ENCODE assay signal across 8 mouse cellular contexts in the genomic region with DNA sequence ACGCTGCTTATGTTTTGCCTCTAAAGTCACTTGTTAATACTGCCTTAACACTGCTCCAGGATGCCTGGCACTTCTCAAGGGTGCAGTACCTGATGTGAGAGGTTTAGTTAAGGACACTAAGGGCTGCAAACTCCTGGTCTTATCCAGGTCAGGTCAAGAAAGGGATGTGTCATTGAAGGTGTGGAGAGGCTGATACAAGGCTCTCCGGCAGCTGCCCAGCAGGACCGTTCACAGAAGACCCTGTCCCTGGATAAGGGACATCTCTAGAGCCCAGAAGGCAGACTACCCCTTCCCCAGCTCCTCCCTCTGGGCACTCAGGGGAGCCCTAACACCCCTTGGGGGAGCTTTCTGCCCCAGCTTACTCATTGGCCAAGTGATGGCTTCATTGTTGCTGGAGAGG. TPM values are rescaled to one million over a fixed set of nuclear protein-coding genes. Genes with fewer than 3 reads are reported as not detected.
DNase-seq lines count a peak whose midpoint lies in the region; ATAC-seq and TF ChIP-seq lines count a peak whose summit lies in the region.

No protein-coding gene starts in this region.

- peak overlapping the region; percentile 57; the same call in 1 of the 2 replicates for H3K4me3 ChIP-seq in heart, adult 2 months
- H3K4me3 ChIP-seq in embryonic facial prominence, embryonic 12.5 days, result peak overlapping the region; percentile 76; the same call in 1 of the 2 replicates
- peak overlapping the region; percentile 55 for H3K4me3 ChIP-seq in hindbrain, embryonic 16.5 days (ENCODE audit: low read length)
- peak overlapping the region; percentile 42; the same call in 1 of the 2 replicates for H3K4me3 ChIP-seq in midbrain, embryonic 14.5 days (replicated peaks; ENCODE audit: low read depth, low read length)

- 48% methylated on average over 3 of the region's 3 CpGs for WGBS in heart, adult 2 months
- 64% methylated on average over 3 of the region's 3 CpGs for WGBS in embryonic facial prominence, embryonic 12.5 days
- WGBS in hindbrain, embryonic 16.5 days, result 78% methylated on average over 3 of the region's 3 CpGs
- 72% methylated on average over 3 of the region's 3 CpGs for WGBS in midbrain, embryonic 14.5 days

- H3K4me1 ChIP-seq in heart, adult 2 months (ENCODE audit: control insufficient read depth, insufficient read depth, low read length), result peaks cover 5% of the 10 kb centered on the region
- H3K4me1 ChIP-seq in embryonic facial prominence, embryonic 12.5 days, result peaks cover 43% of the 10 kb centered on the region
- peaks cover 7% of the 10 kb centered on the region for H3K4me1 ChIP-seq in hindbrain, embryonic 16.5 days (ENCODE audit: control insufficient read depth, insufficient read depth, low read depth, low read length)
- H3K4me1 ChIP-seq in midbrain, embryonic 14.5 days (ENCODE audit: control insufficient read depth, insufficient read depth, low read length), result peaks cover 10% of the 10 kb centered on the region

- intact Hi-C loops in heart, adult 2 months (cut with DNase I), result no loop called here

- peak in 1 of 2 experiments; percentile 24 for DNase-seq in heart, adult 2 months
- DNase-seq in heart, adult 9 months (ENCODE audit: low spot score in 2 of 2), result no peak
- no peak for DNase-seq in midbrain, embryonic 14.5 days
- no peak for DNase-seq in thymus, postnatal 0 days (ENCODE audit: low spot score)
- no peak for DNase-seq in right cerebral cortex, postnatal 14 days

- H3K9me3 ChIP-seq in embryonic facial prominence, embryonic 12.5 days, result no peaks in the 10 kb centered on the region
- no peaks in the 10 kb centered on the region for H3K9me3 ChIP-seq in hindbrain, embryonic 16.5 days (ENCODE audit: control insufficient read depth, low read length)
- H3K9me3 ChIP-seq in midbrain, embryonic 14.5 days (ENCODE audit: control insufficient read depth, low read length), result no peaks in the 10 kb centered on the region

- no peak for TF ChIP-seq CTCF in heart, adult 2 months (IDR thresholded peaks at IDR 0.05)

- H3K27ac ChIP-seq in heart, adult 2 months, result peak overlapping the region; percentile 65
- peak overlapping the region; percentile 52 for H3K27ac ChIP-seq in embryonic facial prominence, embryonic 12.5 days
- no peak overlapping the region for H3K27ac ChIP-seq in hindbrain, embryonic 16.5 days (ENCODE audit: low read depth, low read length)
- H3K27ac ChIP-seq in midbrain, embryonic 14.5 days (replicated peaks; ENCODE audit: low read depth, low read length), result no peak overlapping the region

- ATAC-seq in embryonic facial prominence, embryonic 12.5 days (ENCODE audit: insufficient number of reproducible peaks, insufficient read depth, low FRiP score, low TSS enrichment), result no peak
- ATAC-seq in hindbrain, embryonic 16.5 days, result peak; percentile 15; the same call in 1 of the 2 replicates
- ATAC-seq in midbrain, embryonic 14.5 days (ENCODE audit: low FRiP score, low TSS enrichment), result no peak
- no peak for ATAC-seq in CD4-positive, CD25-positive, alpha-beta regulatory T cell, adult 4 months

- H3K79me2 ChIP-seq in heart, adult 2 months (replicated peaks; ENCODE audit: control insufficient read depth, insufficient read depth, low read length), result no peaks in the 10 kb centered on the region

- TF ChIP-seq POLR2A in heart, adult 2 months (IDR thresholded peaks at IDR 0.05; ENCODE audit: insufficient read depth, low read depth, low read length), result no peak

- peak overlapping the region; percentile 66 for H3K4me2 ChIP-seq in embryonic facial prominence, embryonic 12.5 days (replicated peaks)
- peak overlapping the region; percentile 84 for H3K4me2 ChIP-seq in hindbrain, embryonic 16.5 days (ENCODE audit: low read length)
- H3K4me2 ChIP-seq in midbrain, embryonic 14.5 days (ENCODE audit: low read length), result peak overlapping the region; percentile 100

- peaks cover 2% of the 10 kb centered on the region; the same call in 1 of the 2 replicates for H3K27me3 ChIP-seq in heart, adult 2 months (ENCODE audit: control insufficient read depth, insufficient read depth, low read length)
- H3K27me3 ChIP-seq in embryonic facial prominence, embryonic 12.5 days, result no peaks in the 10 kb centered on the region
- H3K27me3 ChIP-seq in hindbrain, embryonic 16.5 days (replicated peaks; ENCODE audit: control insufficient read depth, insufficient read depth, low read length), result 0 out of 2 replicates have a peak, but pooled peaks cover 2% of the 10 kb centered on the region
- H3K27me3 ChIP-seq in midbrain, embryonic 14.5 days (ENCODE audit: control insufficient read depth, insufficient read depth, low read length), result peaks cover 7% of the 10 kb centered on the region; the same call in 1 of the 2 replicates

- peak overlapping the region; percentile 57 for H3K9ac ChIP-seq in heart, adult 2 months (ENCODE audit: low read depth, low read length)
- H3K9ac ChIP-seq in embryonic facial prominence, embryonic 12.5 days, result peak overlapping the region; percentile 4; the same call in 1 of the 2 replicates
- no peak overlapping the region for H3K9ac ChIP-seq in hindbrain, embryonic 16.5 days (ENCODE audit: low read depth, low read length)
- H3K9ac ChIP-seq in midbrain, embryonic 14.5 days (replicated peaks; ENCODE audit: low read length), result no peak overlapping the region

- TF ChIP-seq EP300 in heart, adult 2 months (IDR thresholded peaks at IDR 0.05; ENCODE audit: insufficient read depth, low read depth, low read length), result no peak

- no peaks in the 10 kb centered on the region for H3K36me3 ChIP-seq in heart, adult 2 months (ENCODE audit: control insufficient read depth, insufficient read depth, low read length)
- peaks cover 16% of the 10 kb centered on the region; the same call in 1 of the 2 replicates for H3K36me3 ChIP-seq in embryonic facial prominence, embryonic 12.5 days
- no peaks in the 10 kb centered on the region for H3K36me3 ChIP-seq in hindbrain, embryonic 16.5 days (ENCODE audit: control insufficient read depth, insufficient read depth, low read length)
- H3K36me3 ChIP-seq in midbrain, embryonic 14.5 days (ENCODE audit: control insufficient read depth, insufficient read depth, low read length), result no peaks in the 10 kb centered on the region

RNA-seq across cellular contexts. Expression of a gene that starts 0.6 kb away (rescaled TPM):
- total RNA-seq in heart, adult 2 months (2021), result 1 to 10 TPM; 4.3 to 4.9 TPM
- polyA plus RNA-seq in heart, adult 2 months (2012; rRNA removed), result 8.3 and 9.5 TPM in 2 replicates
- polyA plus RNA-seq in embryonic facial prominence, embryonic 12.5 days (2016; fragmentation: Nextera tagmentation; extraction: Ambion mirVana), result 25.1 TPM in 2 replicates
- polyA plus RNA-seq in hindbrain, embryonic 16.5 days (2015; fragmentation: Nextera tagmentation; extraction: Ambion mirVana), result 5.2 and 7.2 TPM in 2 replicates
- polyA plus RNA-seq in midbrain, embryonic 14.5 days (2014; fragmentation: Nextera tagmentation; extraction: Ambion mirVana), result 5.5 and 6.0 TPM in 2 replicates
- polyA plus RNA-seq in thymus, postnatal 0 days (2015; fragmentation: Nextera tagmentation; extraction: Ambion mirVana), result 2.1 and 3.4 TPM in 2 replicates
- polyA plus RNA-seq in CD4-positive, CD25-positive, alpha-beta regulatory T cell, adult 4 months (2017; shearing (Covaris generic)), result not detected

RNA-seq across cellular contexts. Expression of a gene that starts 1.0 kb away (rescaled TPM):
- total RNA-seq in heart, adult 2 months (2021), result 1 to 10 TPM; 5.2 to 5.8 TPM
- polyA plus RNA-seq in heart, adult 2 months (2012; rRNA removed), result 6.5 and 7.8 TPM in 2 replicates
- 39.2 and 39.8 TPM in 2 replicates for polyA plus RNA-seq in embryonic facial prominence, embryonic 12.5 days (2016; fragmentation: Nextera tagmentation; extraction: Ambion mirVana)
- polyA plus RNA-seq in hindbrain, embryonic 16.5 days (2015; fragmentation: Nextera tagmentation; extraction: Ambion mirVana), result 5.2 and 5.6 TPM in 2 replicates
- 3.3 and 4.0 TPM in 2 replicates for polyA plus RNA-seq in midbrain, embryonic 14.5 days (2014; fragmentation: Nextera tagmentation; extraction: Ambion mirVana)
- 4.1 and 4.7 TPM in 2 replicates for polyA plus RNA-seq in thymus, postnatal 0 days (2015; fragmentation: Nextera tagmentation; extraction: Ambion mirVana)
- polyA plus RNA-seq in CD4-positive, CD25-positive, alpha-beta regulatory T cell, adult 4 months (2017; shearing (Covaris generic)), result not detected

Comparison
In these comparisons a context has a peak if more than half of its experiments do, and no peak if none do; other contexts are left out.
1. H3K27ac ChIP-seq: peak in heart, adult 2 months (single experiment) and embryonic facial prominence, embryonic 12.5 days (single experiment); none in hindbrain, embryonic 16.5 days (single experiment) and midbrain, embryonic 14.5 days (single experiment).
2. H3K9ac ChIP-seq: peak in heart, adult 2 months (single experiment) and embryonic facial prominence, embryonic 12.5 days (single experiment); none in hindbrain, embryonic 16.5 days (single experiment) and midbrain, embryonic 14.5 days (single experiment).
3. Peak in every context shown above with its lines, with median percentiles within 50 percentile points of each other: H3K4me3 ChIP-seq and H3K4me2 ChIP-seq.